Mouse (Mus musculus) forebrain, postnatal 0 days (tissue): Measurements from ENCODE around the gene Mt1. TPM values are rescaled to one million over a fixed set of nuclear protein-coding genes. Genes with fewer than 3 reads are reported as not detected.
A peak's percentile ranks its signal among the peaks of the same experiment; 100 is the strongest.

ENCODE experiments used
- ATAC-seq: fragments of 200-750 bp; cut with Nextera tagmentation; 2 replicates; pipeline ENCODE4 v1.8.0; 2017; ENCODE audit warnings: mild to moderate bottlenecking, moderate library complexity
- DNase-seq: peaks from one replicate; pipeline ENCODE4 v3.0.0-alpha.2; 2015
- H3K27ac ChIP-seq: fragments of 300-500 bp; sonication (generic); 2 replicates; pipeline ENCODE4 v1.5.1; 2014; ENCODE audit warnings: low read depth, mild to moderate bottlenecking, antibody characterized with exemption, low read length, moderate library complexity, mixed read lengths
- H3K27me3 ChIP-seq: fragments of 300-500 bp; sonication (generic); 2 replicates; pipeline ENCODE4 v1.6.1; 2014; ENCODE audit warnings: mild to moderate bottlenecking, low read length, mixed read lengths; ENCODE audit not compliant: insufficient read depth
- H3K36me3 ChIP-seq: fragments of 300-500 bp; sonication (generic); 2 replicates; pipeline ENCODE4 v1.6.1; 2014; ENCODE audit warnings: mild to moderate bottlenecking, moderate library complexity; ENCODE audit not compliant: insufficient read depth
- H3K4me1 ChIP-seq: fragments of 300-500 bp; sonication (generic); 2 replicates; pipeline ENCODE4 v1.6.1; 2014; ENCODE audit warnings: antibody characterized with exemption; ENCODE audit not compliant: insufficient read depth
- H3K4me2 ChIP-seq: fragments of 300-500 bp; sonication (generic); 2 replicates; pipeline ENCODE4 v1.6.1; 2014; ENCODE audit warnings: low read depth, mild to moderate bottlenecking, moderate library complexity
- H3K4me3 ChIP-seq: fragments of 300-500 bp; sonication (generic); 2 replicates; pipeline ENCODE4 v1.5.1; 2014; ENCODE audit warnings: low read depth, low read length, mixed read lengths
- H3K9ac ChIP-seq: fragments of 300-500 bp; sonication (generic); 2 replicates; pipeline ENCODE4 v1.6.1; 2014; ENCODE audit warnings: mild to moderate bottlenecking
- H3K9me3 ChIP-seq: fragments of 300-500 bp; sonication (generic); 2 replicates; pipeline ENCODE4 v1.6.1; 2016; ENCODE audit warnings: low read length
- CTCF ChIP-seq: sonication (generic); IDR thresholded peaks from 2 replicates; pipeline ENCODE4 v1.5.1; 2016; ENCODE audit warnings: antibody characterized with exemption, control low read depth, low read depth
- WGBS: fragments of 180-500 bp; shearing (Covaris S2); extraction: QIAGEN DNeasy Blood & Tissue Kit; methylation state at CpG from one replicate; pipeline ENCODE4 v1.1.7; 2014; 5-methylcytosine and 5-hydroxymethylcytosine counted together
- polyA plus RNA-seq: library from polyadenylated mRNA; unstranded; fragments of >200 nt; fragmentation: Nextera tagmentation; extraction: Ambion mirVana; gene quantifications from 2 replicates; pipeline ENCODE4 v1.2.1, GENCODE M21; 2015
- total RNA-seq: library from RNA; depleted of rRNA; stranded (reverse); fragments of >200 nt; gene quantifications from 2 replicates; pipeline ENCODE4 v1.2.3, GENCODE M21; 2014

Gene Mt1
- total and polyA plus RNA-seq, 2 experiments from 2014 or later, result 411 to 418 TPM

GRCm38 (mm10) chr8:94189275-94190031, 10.6 kb downstream of the Mt1 start:
- H3K4me3 ChIP-seq, result no peak overlapping the region
- peak; percentile 72 for DNase-seq
- peaks cover 8% of the 10 kb centered on the region for H3K27me3 ChIP-seq
- WGBS, result 37% methylated on average over 13 of the region's 13 CpGs
- H3K9ac ChIP-seq, result no peak overlapping the region
- no peak for TF ChIP-seq CTCF
- peak; percentile 68 for ATAC-seq
- H3K4me2 ChIP-seq, result no peak overlapping the region
- H3K4me1 ChIP-seq, result no peaks in the 10 kb centered on the region
- no peaks in the 10 kb centered on the region for H3K9me3 ChIP-seq
- peak overlapping the region; percentile 24; the same call in 1 of the 2 replicates for H3K27ac ChIP-seq
- H3K36me3 ChIP-seq, result no peaks in the 10 kb centered on the region

- Histone ChIP-seq H3K27ac (no peak overlapping the region), H3K9ac (no peak overlapping the region), H3K36me3 (no peaks in the 10 kb centered on the region), H3K4me1 (no peaks in the 10 kb centered on the region), H3K27me3 (peaks cover 2% of the 10 kb centered on the region; the same call in 1 of the 2 replicates), H3K4me3 (no peak overlapping the region), H3K9me3 (no peaks in the 10 kb centered on the region), H3K4me2 (peak overlapping the region; percentile 27)
- no peak for DNase-seq
- no peak for ATAC-seq
- no peak for TF ChIP-seq CTCF
- WGBS, result 35% methylated on average over 21 of the region's 21 CpGs
Observed at GRCm38 (mm10) chr8:94191101-94191691, 12.3 kb downstream of the Mt1 start.

GRCm38 (mm10) chr8:94192926-94193325, 14.0 kb downstream of the Mt1 start:
- no peak overlapping the region for H3K4me2 ChIP-seq
- ATAC-seq (no peak), DNase-seq (no peak)
- no peak overlapping the region for H3K9ac ChIP-seq
- H3K9me3 ChIP-seq, result no peaks in the 10 kb centered on the region
- no peaks in the 10 kb centered on the region for H3K27me3 ChIP-seq
- H3K27ac ChIP-seq, result no peak overlapping the region
- H3K36me3 ChIP-seq, result no peaks in the 10 kb centered on the region
- no peaks in the 10 kb centered on the region for H3K4me1 ChIP-seq
- no peak for TF ChIP-seq CTCF
- no peak overlapping the region for H3K4me3 ChIP-seq
- WGBS, result 52% methylated on average over 1 of the region's 1 CpGs

- Histone ChIP-seq H3K27me3 (no peaks in the 10 kb centered on the region), H3K9me3 (no peaks in the 10 kb centered on the region), H3K4me3 (no peak overlapping the region), H3K9ac (no peak overlapping the region), H3K4me1 (no peaks in the 10 kb centered on the region), H3K4me2 (no peak overlapping the region), H3K36me3 (no peaks in the 10 kb centered on the region), H3K27ac (no peak overlapping the region)
- ATAC-seq (no peak), DNase-seq (no peak)
- WGBS, result 79% methylated on average over 7 of the region's 7 CpGs
- no peak for TF ChIP-seq CTCF
Observed at GRCm38 (mm10) chr8:94194591-94195223, 15.8 kb downstream of the Mt1 start.

- ATAC-seq (peak; percentile 71), DNase-seq (peak; percentile 93)
- H3K4me1 ChIP-seq, result no peaks in the 10 kb centered on the region
- H3K9me3 ChIP-seq, result no peaks in the 10 kb centered on the region
- H3K9ac ChIP-seq, result no peak overlapping the region
- H3K4me2 ChIP-seq, result no peak overlapping the region
- TF ChIP-seq CTCF, result peak; percentile 91
- no peaks in the 10 kb centered on the region for H3K36me3 ChIP-seq
- 46% methylated on average over 10 of the region's 10 CpGs for WGBS
- H3K4me3 ChIP-seq, result no peak overlapping the region
- H3K27ac ChIP-seq, result no peak overlapping the region
- H3K27me3 ChIP-seq, result no peaks in the 10 kb centered on the region
Observed at GRCm38 (mm10) chr8:94199202-94199869, 20.5 kb downstream of the Mt1 start.

- H3K4me3 ChIP-seq, result no peak overlapping the region
- no peaks in the 10 kb centered on the region for H3K36me3 ChIP-seq
- H3K9ac ChIP-seq, result no peak overlapping the region
- WGBS, result 67% methylated on average over 3 of the region's 3 CpGs
- no peaks in the 10 kb centered on the region for H3K9me3 ChIP-seq
- H3K27me3 ChIP-seq, result no peaks in the 10 kb centered on the region
- no peak for DNase-seq
- no peak for ATAC-seq
- H3K4me1 ChIP-seq, result no peaks in the 10 kb centered on the region
- no peak overlapping the region for H3K27ac ChIP-seq
- H3K4me2 ChIP-seq, result no peak overlapping the region
- TF ChIP-seq CTCF, result no peak
Observed at GRCm38 (mm10) chr8:94204043-94204442, 25.2 kb downstream of the Mt1 start.
